Mouse (Mus musculus) embryonic facial prominence, embryonic 11.5 days (tissue): ENCODE results near the gene Abhd12. TPM values are rescaled to one million over a fixed set of nuclear protein-coding genes. Genes with fewer than 3 reads are reported as not detected.
A peak's percentile ranks its signal among the peaks of the same experiment; 100 is the strongest.

Source experiments
- ATAC-seq: fragments of 200-750 bp; cut with Nextera tagmentation; replicated peaks from 2 replicates; pipeline ENCODE4 v1.8.0; 2017; ENCODE audit warnings: low read depth; ENCODE audit not compliant: insufficient number of reproducible peaks, low FRiP score, low TSS enrichment
- DNase-seq: peaks from one replicate; pipeline ENCODE4 v3.0.0-alpha.2; 2015; ENCODE audit warnings: low spot score
- H3K27ac ChIP-seq: fragments of 300-500 bp; sonication (generic); replicated peaks from 2 replicates; pipeline ENCODE4 v1.5.1; 2014; ENCODE audit warnings: mild to moderate bottlenecking, low read depth, low read length, control low read depth
- H3K27me3 ChIP-seq: fragments of 300-500 bp; sonication (generic); 2 replicates; pipeline ENCODE4 v1.6.1; 2014; ENCODE audit warnings: mild to moderate bottlenecking, low read length, moderate library complexity, mixed read lengths; ENCODE audit not compliant: control insufficient read depth, insufficient read depth
- H3K36me3 ChIP-seq: fragments of 300-500 bp; sonication (generic); replicated peaks from 2 replicates; pipeline ENCODE4 v1.6.1; 2014; ENCODE audit warnings: low read depth, mild to moderate bottlenecking, low read length, moderate library complexity, mixed read lengths; ENCODE audit not compliant: control insufficient read depth, insufficient read depth
- H3K4me1 ChIP-seq: fragments of 300-500 bp; sonication (generic); 2 replicates; pipeline ENCODE4 v1.6.1; 2014; ENCODE audit warnings: low read length, mixed read lengths; ENCODE audit not compliant: control insufficient read depth, insufficient read depth
- H3K4me2 ChIP-seq: fragments of 300-500 bp; sonication (generic); 2 replicates; pipeline ENCODE4 v1.6.1; 2014; ENCODE audit warnings: low read depth, mild to moderate bottlenecking, control low read depth, low read length, moderate library complexity
- H3K4me3 ChIP-seq: fragments of 300-500 bp; sonication (generic); 2 replicates; pipeline ENCODE4 v1.5.1; 2014; ENCODE audit warnings: low read depth, low read length, control low read depth
- H3K9ac ChIP-seq: fragments of 300-500 bp; sonication (generic); replicated peaks from 2 replicates; pipeline ENCODE4 v1.6.1; 2014; ENCODE audit warnings: mild to moderate bottlenecking, control low read depth, low read length
- H3K9me3 ChIP-seq: fragments of 300-500 bp; sonication (generic); replicated peaks from 2 replicates; pipeline ENCODE4 v1.6.1; 2016; ENCODE audit warnings: mild to moderate bottlenecking, low read length, inconsistent platforms, mixed read lengths; ENCODE audit not compliant: control insufficient read depth
- WGBS: fragments of 180-500 bp; shearing (Covaris S2); extraction: QIAGEN DNeasy Blood & Tissue Kit; methylation state at CpG from one replicate; pipeline ENCODE4 v1.1.7; 2014; 5-methylcytosine and 5-hydroxymethylcytosine counted together
- polyA plus RNA-seq: library from polyadenylated mRNA; unstranded; fragments of >200 nt; fragmentation: Nextera tagmentation; extraction: Ambion mirVana; gene quantifications from 2 replicates; pipeline ENCODE4 v1.2.1, GENCODE M21; 2014

The Abhd12 gene
- polyA plus RNA-seq, 1 experiment from 2014 or later, result 54.9 TPM

DNA sequence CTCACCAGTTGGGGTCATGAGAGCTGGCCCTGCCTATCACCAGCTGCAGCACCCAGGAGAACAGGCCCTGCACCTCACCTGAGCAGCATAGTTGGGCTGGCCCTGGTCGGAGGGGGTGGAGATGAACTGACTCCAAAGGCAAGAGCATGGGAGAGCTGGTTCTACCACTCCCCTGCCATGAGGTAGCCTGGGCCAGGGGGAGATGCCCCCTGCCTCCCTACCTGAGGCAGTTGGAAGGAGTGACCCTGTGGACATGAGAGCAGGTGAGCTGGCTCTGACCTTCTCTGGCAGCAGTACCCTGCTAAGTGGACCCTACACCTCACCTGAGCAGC, 19.8 kb downstream of the Abhd12 start:
- H3K4me3 ChIP-seq, result no peak overlapping the region
- ATAC-seq, result 0 out of 2 replicates have a peak, but pooled peaks have one; percentile 21
- no peaks in the 10 kb centered on the region for H3K36me3 ChIP-seq
- no peaks in the 10 kb centered on the region for H3K27me3 ChIP-seq
- no peak overlapping the region for H3K27ac ChIP-seq
- DNase-seq, result no peak
- WGBS, result 94% methylated on average over 1 of the region's 1 CpGs
- H3K9me3 ChIP-seq, result no peaks in the 10 kb centered on the region
- H3K4me1 ChIP-seq, result no peaks in the 10 kb centered on the region
- H3K9ac ChIP-seq, result no peak overlapping the region
- no peak overlapping the region for H3K4me2 ChIP-seq

DNA sequence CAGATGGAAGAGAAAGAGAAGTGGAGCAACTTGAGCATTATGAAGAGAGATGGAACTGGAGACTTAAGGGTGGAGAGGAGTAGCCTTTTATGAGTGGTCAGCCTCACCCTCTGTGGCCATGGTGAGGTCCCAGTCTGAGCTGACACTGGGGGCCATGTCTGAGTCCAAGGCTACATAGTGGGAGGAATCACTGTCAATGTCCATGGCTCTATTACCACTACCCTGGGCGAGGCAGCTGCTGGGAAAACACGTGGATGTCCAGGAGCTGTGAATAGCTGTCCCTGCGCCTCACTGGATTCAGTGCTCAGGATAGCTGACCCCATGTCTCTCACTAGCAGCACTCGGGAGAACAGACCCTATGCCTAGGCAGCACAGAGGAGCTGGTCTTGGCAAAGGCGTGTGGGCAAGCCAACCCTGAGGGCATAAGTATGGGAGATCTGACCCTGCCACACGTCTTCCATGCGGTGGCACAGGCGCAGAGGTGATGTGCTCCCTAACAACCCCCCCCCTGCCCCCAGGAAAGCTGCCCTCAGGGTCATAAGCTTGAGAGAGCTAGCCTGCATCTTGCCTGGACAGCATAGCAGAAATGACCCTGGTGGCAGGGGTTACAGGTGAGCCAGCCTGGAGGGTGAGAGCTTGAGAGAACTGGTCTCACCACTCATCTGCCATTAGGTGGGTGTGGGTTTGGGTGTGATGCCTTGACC, 20.3 kb downstream of the Abhd12 start:
- Histone ChIP-seq H3K9me3 (no peaks in the 10 kb centered on the region), H3K36me3 (no peaks in the 10 kb centered on the region), H3K4me1 (no peaks in the 10 kb centered on the region), H3K4me3 (no peak overlapping the region), H3K9ac (no peak overlapping the region), H3K27ac (no peak overlapping the region), H3K27me3 (no peaks in the 10 kb centered on the region), H3K4me2 (no peak overlapping the region)
- no peak for DNase-seq
- peak; percentile 54; the same call in 1 of the 2 replicates for ATAC-seq
- WGBS, result 89% methylated on average over 8 of the region's 8 CpGs

DNA sequence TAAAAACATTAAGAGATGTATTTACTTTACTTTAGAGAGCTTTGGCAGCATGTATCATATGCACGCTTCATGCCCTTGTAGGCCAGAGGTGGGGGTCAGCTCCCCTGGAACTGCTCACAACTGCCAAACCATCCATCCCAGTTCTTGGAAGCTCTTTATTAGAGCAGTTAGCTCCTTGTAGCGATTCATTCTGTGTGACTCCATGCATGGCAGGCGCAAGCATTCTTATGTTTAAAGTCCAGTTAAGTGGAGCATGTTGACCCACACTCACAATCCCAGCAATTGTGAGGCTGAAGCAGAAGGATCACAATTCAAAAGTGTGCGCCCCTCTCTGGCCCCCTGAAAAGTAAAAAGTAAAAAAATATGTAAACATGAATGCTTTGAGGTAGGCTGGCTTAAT, 27.0 kb downstream of the Abhd12 start:
- no peak overlapping the region for H3K4me2 ChIP-seq
- ATAC-seq (no peak), DNase-seq (no peak)
- H3K9ac ChIP-seq, result no peak overlapping the region
- WGBS, result 86% methylated on average over 4 of the region's 4 CpGs
- no peak overlapping the region for H3K27ac ChIP-seq
- no peaks in the 10 kb centered on the region for H3K9me3 ChIP-seq
- no peaks in the 10 kb centered on the region for H3K27me3 ChIP-seq
- H3K4me1 ChIP-seq, result no peaks in the 10 kb centered on the region
- no peaks in the 10 kb centered on the region for H3K36me3 ChIP-seq
- no peak overlapping the region for H3K4me3 ChIP-seq

DNA sequence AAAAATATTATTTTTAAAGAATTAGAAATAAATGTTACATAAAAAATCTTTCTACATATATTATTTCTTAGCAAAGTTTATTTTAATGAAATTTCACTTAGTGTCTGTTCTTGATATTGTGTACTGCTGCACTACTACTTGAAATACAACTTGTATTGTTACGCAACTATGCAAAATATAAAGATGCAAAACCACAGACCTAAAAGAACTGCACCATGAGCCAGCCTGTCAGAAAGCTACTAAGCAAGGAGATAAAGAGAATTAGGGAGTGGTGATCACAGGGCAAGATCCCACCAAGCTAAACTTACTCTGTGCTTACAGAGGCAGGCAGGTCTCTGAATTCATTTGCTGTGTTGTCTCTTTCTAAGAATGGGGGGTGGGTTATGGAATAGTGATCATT, 29.3 kb downstream of the Abhd12 start:
- ATAC-seq (no peak), DNase-seq (no peak)
- Histone ChIP-seq H3K27me3 (no peaks in the 10 kb centered on the region), H3K27ac (no peak overlapping the region), H3K4me1 (no peaks in the 10 kb centered on the region), H3K9me3 (no peaks in the 10 kb centered on the region), H3K4me3 (no peak overlapping the region), H3K4me2 (no peak overlapping the region), H3K9ac (no peak overlapping the region), H3K36me3 (no peaks in the 10 kb centered on the region)
- 100% methylated on average over 1 of the region's 1 CpGs for WGBS

DNA sequence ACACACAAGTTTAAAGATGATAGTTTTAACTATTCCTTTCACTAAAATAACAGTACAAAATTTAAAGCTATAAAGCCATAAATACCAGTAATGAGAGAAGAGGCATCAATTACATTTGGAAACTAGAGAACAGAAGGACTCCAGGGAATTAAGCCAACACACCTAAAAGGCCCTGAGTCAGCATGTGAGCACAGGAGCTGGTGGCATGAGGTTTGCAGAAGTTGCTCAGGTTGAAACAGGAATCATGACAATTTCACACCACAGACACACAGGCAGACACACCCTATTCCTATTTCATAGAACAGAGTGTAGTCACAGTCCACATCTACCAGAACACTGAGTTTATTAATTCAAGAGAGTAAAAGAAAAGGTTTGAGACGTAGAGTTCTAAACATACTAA, 30.0 kb downstream of the Abhd12 start:
- H3K4me2 ChIP-seq, result no peak overlapping the region
- ATAC-seq (no peak), DNase-seq (no peak)
- H3K36me3 ChIP-seq, result no peaks in the 10 kb centered on the region
- no peak overlapping the region for H3K27ac ChIP-seq
- H3K4me3 ChIP-seq, result no peak overlapping the region
- 86% methylated on average over 1 of the region's 1 CpGs for WGBS
- no peaks in the 10 kb centered on the region for H3K9me3 ChIP-seq
- no peaks in the 10 kb centered on the region for H3K27me3 ChIP-seq
- H3K4me1 ChIP-seq, result no peaks in the 10 kb centered on the region
- no peak overlapping the region for H3K9ac ChIP-seq

DNA sequence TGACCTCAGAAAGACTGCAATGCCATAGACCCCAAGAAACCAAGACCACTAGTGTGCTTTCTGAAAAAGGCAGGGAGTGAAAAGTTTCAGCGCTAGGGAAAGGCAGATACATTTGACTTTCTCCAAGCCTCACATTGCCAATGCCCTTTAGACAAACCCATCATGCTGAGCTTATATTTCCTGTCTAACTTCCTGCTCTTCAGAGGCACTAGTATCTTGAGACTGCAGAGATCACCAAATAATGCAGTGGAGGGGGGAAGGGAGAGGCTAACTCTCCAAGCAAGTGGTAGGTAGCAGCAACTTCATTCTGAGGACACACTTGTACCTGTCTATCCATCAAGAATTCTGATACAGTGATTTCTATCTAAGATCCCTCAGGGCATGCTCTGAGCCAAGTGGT, 35.1 kb downstream of the Abhd12 start:
- H3K9me3 ChIP-seq, result no peaks in the 10 kb centered on the region
- H3K9ac ChIP-seq, result no peak overlapping the region
- H3K4me1 ChIP-seq, result no peaks in the 10 kb centered on the region
- no peak overlapping the region for H3K27ac ChIP-seq
- no peak overlapping the region for H3K4me2 ChIP-seq
- H3K4me3 ChIP-seq, result no peak overlapping the region
- ATAC-seq, result no peak
- 88% methylated on average over 1 of the region's 1 CpGs for WGBS
- DNase-seq, result no peak
- H3K27me3 ChIP-seq, result no peaks in the 10 kb centered on the region
- no peaks in the 10 kb centered on the region for H3K36me3 ChIP-seq

DNA sequence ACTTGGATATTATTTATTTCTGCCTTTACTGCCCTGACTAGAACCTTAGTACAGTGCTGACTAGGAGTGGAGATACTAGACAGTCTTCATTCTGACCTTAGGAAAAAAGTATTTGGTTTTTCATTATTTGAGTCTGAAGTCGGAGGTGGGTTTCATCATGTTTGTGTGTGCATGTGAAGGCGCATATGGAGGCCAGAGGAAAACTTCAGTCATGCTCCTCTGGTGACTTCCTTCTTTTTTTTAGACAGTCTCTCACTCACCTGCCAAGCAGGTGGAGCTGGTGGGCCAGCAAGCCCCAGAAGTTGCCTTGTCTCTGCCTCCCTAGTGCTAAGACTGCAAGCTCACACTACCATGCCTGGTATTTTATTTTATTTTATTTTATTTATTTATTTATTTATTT, 37.5 kb downstream of the Abhd12 start:
- no peak overlapping the region for H3K9ac ChIP-seq
- ATAC-seq, result no peak
- no peaks in the 10 kb centered on the region for H3K9me3 ChIP-seq
- H3K36me3 ChIP-seq, result no peaks in the 10 kb centered on the region
- H3K27ac ChIP-seq, result no peak overlapping the region
- H3K4me3 ChIP-seq, result no peak overlapping the region
- 97% methylated on average over 2 of the region's 2 CpGs for WGBS
- no peak for DNase-seq
- H3K4me1 ChIP-seq, result no peaks in the 10 kb centered on the region
- H3K27me3 ChIP-seq, result no peaks in the 10 kb centered on the region
- no peak overlapping the region for H3K4me2 ChIP-seq

DNA sequence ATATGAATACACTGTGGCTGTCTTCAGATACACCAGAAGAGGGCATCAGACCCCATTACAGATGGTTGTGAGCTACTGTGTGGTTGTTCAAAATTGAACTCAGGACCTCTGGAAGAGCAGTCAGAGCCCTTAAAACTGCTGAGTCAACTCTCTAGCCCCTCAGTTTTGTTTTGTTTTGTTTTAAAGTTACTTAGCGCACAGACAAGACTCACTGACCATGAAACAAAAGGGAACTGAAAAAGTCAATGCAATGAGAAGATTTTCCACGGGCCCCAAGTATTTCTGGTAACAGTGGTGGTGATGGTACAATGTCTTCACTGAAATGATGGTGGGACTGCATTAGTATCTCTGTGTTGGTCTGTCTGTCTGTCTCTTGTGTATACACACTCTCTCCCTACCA, 43.4 kb downstream of the Abhd12 start:
- Histone ChIP-seq H3K9ac (no peak overlapping the region), H3K4me2 (no peak overlapping the region), H3K4me3 (no peak overlapping the region), H3K27me3 (no peaks in the 10 kb centered on the region), H3K27ac (no peak overlapping the region), H3K4me1 (no peaks in the 10 kb centered on the region), H3K36me3 (no peaks in the 10 kb centered on the region), H3K9me3 (no peaks in the 10 kb centered on the region)
- WGBS, result 87% methylated on average over 2 of the region's 2 CpGs
- DNase-seq, result no peak
- no peak for ATAC-seq
